Mouse (Mus musculus) 3134 (cell line): ENCODE measurements at regions not wholly inside any gene's neighbourhood (a gene's known extent, or its start where the extent isn't known, plus 50 kb on each side); places are given as distances from the start of the nearest gene placed in this dataset.
A peak's percentile ranks its signal among the peaks of the same experiment; 100 is the strongest.

Source experiments
- DNase-seq: peaks from one replicate; pipeline ENCODE4 v3.0.0-alpha.2; 2011; ENCODE audit warnings: low spot score; ENCODE audit not compliant: insufficient read length; ENCODE audit errors: extremely low read depth

GRCm38 (mm10) chrX:99350233-99350632 lies 120.8 kb downstream of the Pja1 start:
- no peak for DNase-seq

GRCm38 (mm10) chrX:99340223-99340622 lies 130.8 kb downstream of the Pja1 start:
- DNase-seq, result no peak

GRCm38 (mm10) chrX:99339081-99339876 lies 131.8 kb downstream of the Pja1 start:
- no peak for DNase-seq

- DNase-seq, result no peak
Observed at GRCm38 (mm10) chrX:99336616-99337553, 134.2 kb downstream of the Pja1 start.

DNA sequence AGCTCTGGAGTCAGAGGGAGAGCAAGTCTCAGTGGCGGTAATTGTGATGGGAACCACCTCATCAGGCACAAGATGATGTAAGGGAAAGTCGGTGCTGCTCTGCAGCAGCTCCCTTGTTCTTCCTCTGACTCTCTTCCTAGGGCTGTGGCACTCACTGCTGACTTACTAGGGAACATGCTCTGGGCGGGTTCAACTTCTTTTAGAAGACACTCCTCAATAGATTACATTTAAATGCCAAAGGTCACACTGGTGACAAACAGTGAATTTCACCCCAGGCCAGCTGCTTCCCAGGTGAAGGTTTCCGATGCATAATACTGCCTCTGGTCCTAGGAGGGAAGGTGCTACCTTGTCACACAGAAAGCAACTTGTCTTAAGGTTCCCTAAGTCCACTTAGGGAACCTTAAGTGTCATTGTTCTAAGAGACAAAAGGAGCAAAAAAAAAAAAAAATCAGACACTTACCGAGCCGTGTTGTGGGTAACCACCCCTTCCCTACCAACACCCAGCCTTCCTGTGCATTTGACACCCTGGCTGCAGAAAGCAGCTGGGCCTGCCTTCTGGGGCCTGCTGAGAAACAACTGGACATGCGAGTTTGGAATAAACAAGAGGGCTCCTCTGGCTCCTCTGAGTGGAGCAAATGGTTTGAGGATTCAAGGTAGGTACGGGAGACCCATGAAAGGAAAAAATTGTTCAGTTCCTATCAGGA lies 135.0 kb downstream of the Pja1 start:
- DNase-seq, result no peak

DNA sequence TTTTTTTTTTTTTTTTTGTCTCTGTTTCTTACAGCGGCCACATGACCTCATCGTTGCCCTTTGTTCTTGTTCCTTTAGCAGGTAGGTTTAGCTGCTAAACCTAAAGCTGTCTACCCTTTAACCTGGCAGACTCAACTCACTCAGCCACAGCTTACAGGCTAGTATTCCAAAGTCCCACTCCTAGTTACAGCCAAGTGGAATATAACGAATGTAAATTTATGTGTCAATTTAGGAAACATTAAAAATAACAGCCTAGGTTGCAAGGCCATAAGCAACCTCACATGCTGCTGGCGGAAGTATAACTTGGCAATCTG lies 138.7 kb downstream of the Pja1 start:
- no peak for DNase-seq

DNA sequence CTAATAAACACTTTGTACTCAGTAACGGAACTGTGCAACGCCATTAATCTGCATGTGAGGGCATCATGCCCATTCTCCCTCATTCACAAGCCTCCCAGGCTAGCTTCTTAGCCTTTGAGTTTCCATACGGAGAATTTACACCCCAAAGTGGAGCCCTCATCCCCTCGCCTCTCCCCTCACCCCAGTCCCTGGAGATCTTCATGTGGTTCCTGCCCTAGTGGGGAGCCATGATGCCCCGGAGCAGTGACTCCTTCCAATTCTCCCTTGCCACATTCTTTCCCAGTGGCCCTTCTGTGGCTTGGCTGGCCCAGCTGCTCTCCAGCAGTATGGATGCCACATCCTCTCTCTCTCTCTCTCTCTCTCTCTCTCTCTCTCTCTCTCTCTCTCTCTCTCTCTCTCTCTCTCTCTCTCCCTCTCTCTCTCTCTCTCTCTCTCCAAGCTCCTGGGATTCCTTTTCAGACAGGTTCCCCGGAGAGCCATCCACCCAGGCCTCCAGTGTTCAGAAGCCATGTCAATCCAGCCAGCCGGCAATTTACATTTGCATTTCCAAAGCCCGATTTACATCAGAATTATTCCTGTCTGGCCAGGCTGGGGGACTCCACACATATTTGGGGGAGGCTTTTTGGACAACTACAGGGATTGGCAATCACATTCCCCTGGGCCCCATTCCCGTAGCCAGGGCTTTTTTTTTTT lies 139.2 kb downstream of the Pja1 start:
- no peak for DNase-seq

DNA sequence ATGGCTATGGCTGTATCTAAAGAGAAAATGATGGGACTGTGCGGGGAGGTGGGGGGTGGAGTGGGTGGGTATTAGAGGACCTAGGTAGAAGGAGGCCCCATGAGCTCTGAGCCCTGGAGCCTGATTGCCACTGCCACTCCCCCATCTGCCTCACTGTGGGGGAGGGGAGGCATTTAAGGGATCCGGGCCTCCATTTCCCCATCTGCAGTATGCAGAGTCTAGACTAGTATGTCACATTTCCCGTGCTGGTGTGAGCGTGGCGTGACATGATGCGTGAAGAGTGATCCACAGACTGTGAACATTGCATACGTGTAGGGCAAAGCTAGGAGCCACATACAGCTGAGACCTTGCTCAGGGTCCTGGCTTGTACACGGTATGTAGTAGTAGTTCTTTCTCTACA lies 140.7 kb downstream of the Pja1 start:
- no peak for DNase-seq

GRCm38 (mm10) chrX:99328576-99328975 lies 142.5 kb downstream of the Pja1 start:
- no peak for DNase-seq

DNA sequence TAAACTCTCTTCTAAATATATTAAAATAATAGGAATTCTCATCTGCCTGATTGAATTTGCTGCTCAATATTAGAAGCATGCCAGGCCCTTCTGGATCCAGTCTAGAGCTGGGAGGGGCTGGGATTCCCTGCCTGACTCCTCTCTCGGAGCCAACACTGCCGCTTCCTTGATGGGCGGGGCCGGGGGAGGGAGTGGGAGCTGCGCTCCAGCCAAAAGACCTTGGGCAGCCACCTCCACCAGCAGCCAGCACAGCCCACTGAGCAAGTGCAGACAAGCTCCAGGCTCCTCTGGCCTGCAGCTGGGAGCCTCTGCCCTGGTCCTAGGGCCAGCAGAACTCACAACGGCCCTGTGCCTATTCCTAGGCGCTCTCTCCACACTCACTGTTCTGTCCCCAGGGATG lies 144.9 kb downstream of the Pja1 start:
- DNase-seq, result peak; percentile 71

DNA sequence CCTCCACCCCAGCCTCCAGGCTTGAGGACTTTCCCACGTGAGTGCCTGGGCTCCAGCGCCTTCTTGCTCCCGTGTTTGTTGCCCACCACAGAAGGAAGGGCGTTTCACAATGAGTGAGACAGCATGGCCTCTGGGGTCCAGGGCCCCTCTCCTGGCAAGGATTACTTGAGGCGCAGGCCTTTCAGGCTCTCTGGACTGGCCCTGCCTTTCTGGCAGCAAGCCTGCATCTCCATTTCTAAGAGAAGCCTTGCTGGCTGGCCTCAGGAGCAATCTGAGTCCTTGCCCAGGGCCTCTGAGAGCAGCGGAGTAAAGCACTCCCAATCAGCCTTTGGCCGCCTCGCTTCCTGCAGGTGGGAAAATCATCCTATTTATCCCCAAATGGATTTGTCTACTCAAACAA lies 145.6 kb downstream of the Pja1 start:
- DNase-seq, result peak; percentile 60

GRCm38 (mm10) chrX:99324546-99325170 lies 146.4 kb downstream of the Pja1 start:
- peak; percentile 57 for DNase-seq

DNA sequence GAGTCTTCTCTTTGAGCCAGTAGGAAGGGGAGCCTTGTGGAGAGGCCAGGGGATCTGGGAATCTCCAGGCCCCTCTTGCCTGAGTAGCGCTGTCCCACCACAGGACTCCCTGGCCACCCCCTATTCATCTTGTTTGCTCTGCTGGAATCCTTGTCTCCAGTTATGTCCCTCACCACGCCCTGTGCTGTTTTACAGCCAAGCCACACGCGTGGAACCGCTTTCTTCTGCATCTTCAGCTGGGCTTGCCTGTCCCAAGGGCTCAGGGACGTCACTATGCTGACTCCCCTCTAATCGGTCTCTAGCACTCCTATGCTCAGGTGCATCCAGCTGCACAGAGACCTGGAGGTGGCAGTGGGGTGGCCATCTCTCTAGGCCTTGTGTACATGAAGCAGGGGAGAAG lies 151.3 kb downstream of the Pja1 start:
- no peak for DNase-seq

GRCm38 (mm10) chrX:99319163-99319562 lies 151.9 kb downstream of the Pja1 start:
- no peak for DNase-seq

DNA sequence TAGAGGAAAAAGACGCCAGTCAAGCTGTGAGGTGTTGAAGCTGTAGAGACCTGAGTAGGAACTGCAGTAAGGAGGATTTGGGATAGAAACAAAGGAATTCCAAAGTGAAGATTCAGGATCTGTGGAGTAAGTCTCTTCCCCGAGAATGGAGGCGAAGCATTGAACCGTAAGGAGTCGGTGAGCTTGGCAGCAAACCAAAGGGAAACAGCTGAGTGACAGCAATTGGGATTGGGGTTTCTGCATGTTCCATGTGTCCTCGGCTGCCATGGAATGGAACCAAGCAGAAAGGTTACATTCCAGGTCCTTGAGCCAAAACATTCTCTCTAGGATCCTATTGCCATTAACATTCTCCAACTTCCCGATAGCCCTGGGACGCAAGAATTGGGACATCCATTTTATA lies 152.9 kb downstream of the Pja1 start:
- DNase-seq, result no peak

GRCm38 (mm10) chrX:99317736-99318135 lies 153.3 kb downstream of the Pja1 start:
- DNase-seq, result no peak

DNA sequence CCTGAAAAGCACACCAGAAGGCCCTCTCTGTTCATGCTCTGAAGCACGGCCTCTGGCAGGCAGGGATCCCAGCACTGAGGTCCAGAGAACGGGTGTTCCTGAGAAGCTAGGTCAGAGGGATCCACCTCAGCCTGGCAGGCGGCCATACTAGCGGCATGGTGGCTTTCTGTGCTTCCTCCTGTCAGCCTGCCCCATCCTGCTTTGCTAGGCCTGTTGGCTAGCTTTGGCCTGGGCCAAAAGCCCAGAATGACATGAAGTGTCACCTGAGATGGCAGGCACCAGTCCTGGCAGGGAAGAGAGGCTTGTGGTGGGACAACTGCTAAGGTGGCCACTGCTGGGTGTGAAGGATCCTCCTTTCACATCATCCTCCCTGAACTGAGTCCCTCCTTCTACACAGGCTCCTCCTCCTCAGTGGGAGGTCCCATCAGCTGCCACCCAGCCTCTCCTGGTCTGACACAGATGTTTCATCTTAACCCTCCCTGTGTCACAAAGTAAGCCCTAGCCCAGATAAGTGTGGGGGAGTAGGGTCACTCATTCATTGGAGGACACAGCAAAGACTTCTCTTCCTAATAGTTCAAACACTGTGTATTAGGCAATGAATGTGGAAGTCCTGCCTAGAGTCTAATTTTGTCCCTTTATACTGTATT lies 154.5 kb downstream of the Pja1 start:
- DNase-seq, result peak; percentile 23

DNA sequence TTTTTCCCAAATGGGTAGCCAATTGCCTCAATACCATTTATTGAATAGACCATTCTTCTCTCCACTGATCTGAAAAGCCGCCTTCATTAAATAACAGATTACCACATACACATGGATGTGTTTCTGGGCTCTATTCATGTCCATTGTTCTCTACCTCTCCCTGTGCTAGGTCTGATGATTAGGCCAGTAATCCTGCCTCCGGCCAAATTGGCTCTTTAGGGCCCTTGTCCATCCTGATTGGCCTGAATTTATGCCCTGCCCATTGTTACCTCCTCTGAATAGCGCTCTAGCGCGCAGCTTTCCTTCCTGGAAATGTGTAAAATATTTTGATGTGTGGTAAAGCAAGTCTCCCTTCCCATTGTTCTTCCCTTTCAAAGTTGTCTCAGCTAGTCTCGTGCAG lies 163.2 kb downstream of the Efnb1 start:
- DNase-seq, result no peak

GRCm38 (mm10) chrX:99294726-99295125 lies 158.8 kb downstream of the Efnb1 start:
- no peak for DNase-seq

GRCm38 (mm10) chrX:99293967-99294366 lies 158.0 kb downstream of the Efnb1 start:
- DNase-seq, result no peak
